Mouse (Mus musculus) midbrain, embryonic 12.5 days (tissue): ENCODE results near the gene Pecam1. TPM values are rescaled to one million over a fixed set of nuclear protein-coding genes. Genes with fewer than 3 reads are reported as not detected.

Source experiments
- ATAC-seq: fragments of 200-750 bp; cut with Nextera tagmentation; 2 replicates; pipeline ENCODE4 v1.8.0; 2017; ENCODE audit warnings: low read depth, moderate TSS enrichment, moderate library complexity; ENCODE audit not compliant: low FRiP score
- H3K27ac ChIP-seq: fragments of 300-500 bp; sonication (generic); replicated peaks from 2 replicates; pipeline ENCODE4 v1.5.1; 2016; ENCODE audit warnings: mild to moderate bottlenecking
- H3K27me3 ChIP-seq: fragments of 300-500 bp; sonication (generic); 2 replicates; pipeline ENCODE4 v1.6.1; 2016; ENCODE audit warnings: mild to moderate bottlenecking
- H3K36me3 ChIP-seq: fragments of 300-500 bp; sonication (generic); 2 replicates; pipeline ENCODE4 v1.6.1; 2016
- H3K4me1 ChIP-seq: fragments of 300-500 bp; sonication (generic); 2 replicates; pipeline ENCODE4 v1.6.1; 2016
- H3K4me2 ChIP-seq: fragments of 300-500 bp; sonication (generic); replicated peaks from 2 replicates; pipeline ENCODE4 v1.6.1; 2016; ENCODE audit warnings: mild to moderate bottlenecking, moderate library complexity
- H3K4me3 ChIP-seq: fragments of 300-500 bp; sonication (generic); 2 replicates; pipeline ENCODE4 v1.5.1; 2016; ENCODE audit warnings: mild to moderate bottlenecking
- H3K9ac ChIP-seq: fragments of 300-500 bp; sonication (generic); replicated peaks from 2 replicates; pipeline ENCODE4 v1.6.1; 2016; ENCODE audit warnings: mild to moderate bottlenecking, moderate library complexity
- H3K9me3 ChIP-seq: fragments of 300-500 bp; sonication (generic); 2 replicates; pipeline ENCODE4 v1.6.1; 2016; ENCODE audit warnings: mild to moderate bottlenecking
- WGBS: fragments of 180-500 bp; shearing (Covaris S2); methylation state at CpG from one replicate; pipeline ENCODE4 v1.1.7; 2016; 5-methylcytosine and 5-hydroxymethylcytosine counted together
- microRNA-seq: library from miRNA; unstranded; fragments of <30 nt; microRNA quantifications from one replicate; pipeline ENCODE4, GENCODE M21; 2017
- polyA plus RNA-seq: library from polyadenylated mRNA; unstranded; fragments of >200 nt; fragmentation: Nextera tagmentation; extraction: Ambion mirVana; gene quantifications from 2 replicates; pipeline ENCODE4 v1.2.1, GENCODE M21; 2016

Gene Pecam1
- polyA plus RNA-seq, 1 experiment from 2014 or later: 19.4 TPM

DNA sequence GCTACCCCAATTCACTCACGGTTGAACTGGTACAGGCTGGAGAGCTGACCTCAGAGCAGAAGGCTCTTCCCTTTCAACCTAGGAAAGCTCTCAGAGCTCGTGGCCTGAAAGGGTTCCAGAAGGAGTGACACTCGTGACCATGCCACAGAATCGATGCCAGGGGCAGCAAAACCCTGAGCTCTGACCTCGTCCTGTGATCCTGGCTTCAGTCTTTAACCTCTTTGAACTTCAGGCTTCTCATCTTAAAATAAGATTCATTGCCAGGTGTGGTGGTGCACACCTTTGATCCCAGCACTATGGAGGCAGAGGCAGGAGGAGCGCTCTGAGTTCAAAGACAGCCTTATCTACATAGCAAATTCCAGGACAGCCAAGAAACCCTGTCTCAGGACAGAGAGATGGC, 143.1 kb downstream of the Pecam1 start:
- Histone ChIP-seq H3K9me3 (no peaks in the 10 kb centered on the region), H3K36me3 (no peaks in the 10 kb centered on the region), H3K27me3 (peaks cover 9% of the 10 kb centered on the region; the same call in 1 of the 2 replicates), H3K9ac (no peak overlapping the region), H3K4me3 (no peak overlapping the region), H3K4me2 (no peak overlapping the region), H3K27ac (no peak overlapping the region), H3K4me1 (peaks cover 16% of the 10 kb centered on the region)
- ATAC-seq: no peak
- WGBS: 63% methylated on average over 6 of the region's 6 CpGs

DNA sequence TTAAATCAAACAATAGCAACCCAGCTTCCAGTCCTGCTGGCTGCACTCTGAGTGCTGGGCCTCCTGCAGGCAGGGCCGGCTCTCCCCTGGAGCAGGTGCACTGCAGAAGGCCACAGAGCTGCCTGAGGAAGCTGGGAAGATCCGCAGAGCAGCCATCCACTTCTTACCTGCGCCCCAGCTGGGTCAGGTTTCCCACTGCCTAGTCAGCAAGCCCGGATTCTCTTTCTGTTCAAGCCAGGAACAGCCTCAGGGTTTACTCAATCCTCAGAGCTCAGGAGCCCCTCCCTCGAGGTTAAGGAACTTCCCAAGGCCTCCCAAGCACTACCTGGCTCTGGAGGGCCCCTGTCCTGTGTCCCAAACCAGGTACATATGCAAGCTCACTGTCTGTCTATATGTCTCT, 144.4 kb downstream of the Pecam1 start:
- H3K9ac ChIP-seq: no peak overlapping the region
- peaks cover 2% of the 10 kb centered on the region; the same call in 1 of the 2 replicates for H3K27me3 ChIP-seq
- no peak overlapping the region for H3K4me3 ChIP-seq
- H3K4me2 ChIP-seq: no peak overlapping the region
- H3K36me3 ChIP-seq: no peaks in the 10 kb centered on the region
- 0 out of 2 replicates have a peak, but pooled peaks cover 5% of the 10 kb centered on the region for H3K4me1 ChIP-seq
- H3K27ac ChIP-seq: no peak overlapping the region
- 45% methylated on average over 5 of the region's 5 CpGs for WGBS
- no peak for ATAC-seq
- no peaks in the 10 kb centered on the region for H3K9me3 ChIP-seq

Small RNA genes lying within 50 kb of the gene (microRNA-seq; reads per million reads assigned to microRNA genes)
- gene Gm25994 (not detected), gene Mir3064 (12.1 reads per million, percentile 29 among the genes with 10 or more reads in this experiment)

Other genes with a start within 250 kb of the Pecam1 start
- gene Tex2, start 137.2 kb downstream of the Pecam1 start, polyA plus RNA-seq: 12.1 and 13.8 TPM in 2 replicates
- 0.72 and 1.7 TPM in 2 replicates for gene Milr1, start 598 bp upstream of the Pecam1 start, polyA plus RNA-seq
- gene Polg2, start 28.9 kb upstream of the Pecam1 start, polyA plus RNA-seq: 10.4 and 11.3 TPM in 2 replicates
- 486 TPM in 2 replicates for gene Ddx5, start 38.6 kb upstream of the Pecam1 start, polyA plus RNA-seq
- 22.8 and 25.6 TPM in 2 replicates for gene Cep95, start 38.6 kb upstream of the Pecam1 start, polyA plus RNA-seq
- gene Smurf2, start 170.1 kb upstream of the Pecam1 start, polyA plus RNA-seq: 17.8 and 17.9 TPM in 2 replicates
- 491 and 516 TPM in 2 replicates for gene Kpna2, start 248.9 kb upstream of the Pecam1 start, polyA plus RNA-seq